Mouse (Mus musculus): ENCODE results near the gene Gpd1. TPM values are rescaled to one million over a fixed set of nuclear protein-coding genes. Genes with fewer than 3 reads are reported as not detected.

The Gpd1 gene
- total and polyA plus RNA-seq, 2 experiments from 2014 or later = 3.9 to 6.0 TPM

GRCm38 (mm10) chr15:99701999-99702900, 15.1 kb upstream of the Gpd1 start, which contains the start of gene Smarcd1:
Gene Smarcd1, plus strand, starts transcription at chr15:99702129.
- under 1% methylated on average over 65 of the region's 71 CpGs for WGBS
- H3K9ac ChIP-seq = peak within 1 kb of the TSS; percentile 97
- DNase-seq = peak; percentile 98
- H3K9me3 ChIP-seq (ENCODE audit: low read length) = no peaks in the 10 kb centered on the region
- peak within 1 kb of the TSS; percentile 83 for H3K4me2 ChIP-seq (ENCODE audit: low read depth)
- TF ChIP-seq CTCF (IDR thresholded peaks at IDR 0.05; ENCODE audit: low read depth) = peak; percentile 90
- peaks cover 46% of the 10 kb centered on the region for H3K36me3 ChIP-seq (ENCODE audit: insufficient read depth)
- H3K4me3 ChIP-seq (ENCODE audit: low read depth, low read length) = peak within 1 kb of the TSS; percentile 97
- H3K4me1 ChIP-seq (ENCODE audit: insufficient read depth) = peaks cover 20% of the 10 kb centered on the region
- H3K27me3 ChIP-seq (ENCODE audit: insufficient read depth, low read length) = no peaks in the 10 kb centered on the region
- ATAC-seq = peak; percentile 97
- peak within 1 kb of the TSS; percentile 98 for H3K27ac ChIP-seq (ENCODE audit: low read depth, low read length)

- peak overlapping the region; percentile 98 for H3K27ac ChIP-seq (ENCODE audit: low read depth, low read length)
- H3K36me3 ChIP-seq (ENCODE audit: insufficient read depth) = peaks cover 49% of the 10 kb centered on the region
- peaks cover 20% of the 10 kb centered on the region for H3K4me1 ChIP-seq (ENCODE audit: insufficient read depth)
- H3K9me3 ChIP-seq (ENCODE audit: low read length) = no peaks in the 10 kb centered on the region
- no peaks in the 10 kb centered on the region for H3K27me3 ChIP-seq (ENCODE audit: insufficient read depth, low read length)
- peak overlapping the region; percentile 97 for H3K4me3 ChIP-seq (ENCODE audit: low read depth, low read length)
- peak overlapping the region; percentile 83 for H3K4me2 ChIP-seq (ENCODE audit: low read depth)
- ATAC-seq (no peak), DNase-seq (no peak)
- WGBS = 64% methylated on average over 9 of the region's 9 CpGs
- no peak for TF ChIP-seq CTCF (IDR thresholded peaks at IDR 0.05; ENCODE audit: low read depth)
- H3K9ac ChIP-seq = peak overlapping the region; percentile 97
Observed at GRCm38 (mm10) chr15:99703104-99703503, 14.2 kb upstream of the Gpd1 start.

DNA sequence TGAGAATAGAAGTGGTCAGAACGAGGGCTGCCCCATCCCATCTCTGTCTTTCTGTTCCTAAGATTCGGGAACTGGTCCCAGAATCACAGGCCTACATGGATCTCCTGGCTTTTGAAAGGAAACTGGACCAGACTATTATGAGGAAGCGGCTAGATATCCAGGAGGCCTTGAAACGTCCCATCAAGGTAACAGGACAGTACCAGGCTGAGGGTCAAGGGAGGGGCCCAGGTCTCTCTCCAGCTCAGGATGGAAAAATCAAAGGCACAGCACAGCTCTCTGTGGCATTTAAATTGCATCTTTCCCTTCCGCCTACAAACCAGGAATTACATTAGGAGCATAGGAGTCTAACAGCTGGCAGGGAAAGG, 13.7 kb upstream of the Gpd1 start:
- Histone ChIP-seq H3K27ac (ENCODE audit: low read depth, low read length) (0 out of 2 replicates have a peak overlapping the region, but pooled peaks have one; percentile 98), H3K4me3 (ENCODE audit: low read depth, low read length) (peak overlapping the region; percentile 97), H3K9ac (peak overlapping the region; percentile 97; the same call in 1 of the 2 replicates), H3K36me3 (ENCODE audit: insufficient read depth) (peaks cover 51% of the 10 kb centered on the region), H3K27me3 (ENCODE audit: insufficient read depth, low read length) (no peaks in the 10 kb centered on the region), H3K4me2 (ENCODE audit: low read depth) (peak overlapping the region; percentile 83), H3K9me3 (ENCODE audit: low read length) (no peaks in the 10 kb centered on the region), H3K4me1 (ENCODE audit: insufficient read depth) (peaks cover 20% of the 10 kb centered on the region)
- ATAC-seq (no peak), DNase-seq (no peak)
- no peak for TF ChIP-seq CTCF (IDR thresholded peaks at IDR 0.05; ENCODE audit: low read depth)
- 61% methylated on average over 5 of the region's 5 CpGs for WGBS

DNA sequence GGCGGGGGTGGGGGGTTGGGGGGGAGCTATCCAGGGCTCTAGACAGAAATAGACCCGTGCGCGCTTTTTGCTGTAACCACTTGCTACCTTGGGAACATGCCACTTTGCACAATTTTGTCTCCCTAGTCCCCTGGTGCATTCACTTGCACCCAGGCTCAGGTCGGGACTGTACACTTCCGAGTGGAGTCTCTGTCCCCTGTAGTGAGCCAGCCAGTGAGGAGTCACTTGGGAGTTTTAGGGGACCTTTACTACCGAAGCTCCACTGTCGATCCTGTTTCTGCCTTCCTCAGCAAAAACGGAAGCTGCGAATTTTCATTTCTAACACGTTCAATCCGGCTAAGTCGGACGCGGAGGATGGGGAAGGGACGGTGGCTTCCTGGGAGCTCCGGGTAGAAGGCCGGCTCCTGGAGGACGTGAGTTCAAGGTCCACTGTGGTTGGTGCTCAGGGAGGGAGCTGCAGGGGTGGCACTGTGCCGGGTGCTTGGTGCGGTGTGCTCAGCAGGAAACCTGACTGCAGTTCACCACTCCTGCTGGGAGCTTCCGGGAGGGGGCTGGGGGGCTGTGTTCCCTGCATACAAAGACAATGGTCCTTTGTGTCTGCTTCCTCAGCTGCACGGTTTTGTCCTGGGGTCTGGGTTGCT, 13.2 kb upstream of the Gpd1 start:
- peak overlapping the region; percentile 22 for H3K4me3 ChIP-seq (ENCODE audit: low read depth, low read length)
- peak overlapping the region; percentile 97 for H3K9ac ChIP-seq
- DNase-seq = no peak
- TF ChIP-seq CTCF (IDR thresholded peaks at IDR 0.05; ENCODE audit: low read depth) = no peak
- peaks cover 20% of the 10 kb centered on the region for H3K4me1 ChIP-seq (ENCODE audit: insufficient read depth)
- ATAC-seq = no peak
- no peaks in the 10 kb centered on the region for H3K9me3 ChIP-seq (ENCODE audit: low read length)
- 23% methylated on average over 23 of the region's 23 CpGs for WGBS
- peak overlapping the region; percentile 83 for H3K4me2 ChIP-seq (ENCODE audit: low read depth)
- peaks cover 54% of the 10 kb centered on the region for H3K36me3 ChIP-seq (ENCODE audit: insufficient read depth)
- H3K27me3 ChIP-seq (ENCODE audit: insufficient read depth, low read length) = no peaks in the 10 kb centered on the region
- peak overlapping the region; percentile 98; the same call in 1 of the 2 replicates for H3K27ac ChIP-seq (ENCODE audit: low read depth, low read length)

- TF ChIP-seq CTCF (IDR thresholded peaks at IDR 0.05; ENCODE audit: low read depth) = no peak
- Histone ChIP-seq H3K4me2 (ENCODE audit: low read depth) (peak overlapping the region; percentile 83), H3K4me3 (ENCODE audit: low read depth, low read length) (peak overlapping the region; percentile 9; the same call in 1 of the 2 replicates), H3K4me1 (ENCODE audit: insufficient read depth) (peaks cover 20% of the 10 kb centered on the region), H3K27me3 (ENCODE audit: insufficient read depth, low read length) (no peaks in the 10 kb centered on the region), H3K36me3 (ENCODE audit: insufficient read depth) (peaks cover 57% of the 10 kb centered on the region), H3K9ac (peak overlapping the region; percentile 97), H3K9me3 (ENCODE audit: low read length) (no peaks in the 10 kb centered on the region), H3K27ac (ENCODE audit: low read depth, low read length) (peak overlapping the region; percentile 98)
- DNase-seq = no peak
- ATAC-seq = no peak
- 35% methylated on average over 7 of the region's 7 CpGs for whole genome bisulfite sequencing
Observed at GRCm38 (mm10) chr15:99704881-99705280, 12.4 kb upstream of the Gpd1 start.

GRCm38 (mm10) chr15:99705440-99706048, 11.8 kb upstream of the Gpd1 start, which contains the start of gene Gm17349:
Gene Gm17349, minus strand, starts transcription at chr15:99705490.
- ATAC-seq = no peak
- Histone ChIP-seq H3K27me3 (ENCODE audit: insufficient read depth, low read length) (no peaks in the 10 kb centered on the region), H3K4me3 (ENCODE audit: low read depth, low read length) (peak within 1 kb of the TSS; percentile 22), H3K4me1 (ENCODE audit: insufficient read depth) (peaks cover 20% of the 10 kb centered on the region), H3K4me2 (ENCODE audit: low read depth) (peak within 1 kb of the TSS; percentile 83), H3K27ac (ENCODE audit: low read depth, low read length) (peak within 1 kb of the TSS; percentile 98), H3K9ac (peak within 1 kb of the TSS; percentile 97), H3K36me3 (ENCODE audit: insufficient read depth) (peaks cover 59% of the 10 kb centered on the region), H3K9me3 (ENCODE audit: low read length) (no peaks in the 10 kb centered on the region)
- DNase-seq = peak; percentile 72
- TF ChIP-seq CTCF (IDR thresholded peaks at IDR 0.05; ENCODE audit: low read depth) = peak; percentile 80
- 65% methylated on average over 11 of the region's 11 CpGs for WGBS
